Mouse (Mus musculus) cerebral cortex, adult 2 months (tissue): ENCODE measurements around the gene Gjb3.

Experiments used
- WGBS: fragments of 180-500 bp; shearing (Covaris S2); methylation state at CpG from one replicate; pipeline ENCODE4 v1.1.7; 2018; 5-methylcytosine and 5-hydroxymethylcytosine counted together

Gjb3 gene

GRCm38 (mm10) chr4:127286907-127287306 lies 43.7 kb downstream of the Gjb3 start:
- 75% methylated on average over 4 of the region's 4 CpGs for WGBS

GRCm38 (mm10) chr4:127279241-127279640 lies 51.4 kb downstream of the Gjb3 start:
- WGBS = 89% methylated on average over 9 of the region's 9 CpGs

- 70% methylated on average over 9 of the region's 9 CpGs for WGBS
Measured at GRCm38 (mm10) chr4:127278451-127279001, 52.1 kb downstream of the Gjb3 start.
